Mouse (Mus musculus) stomach, embryonic 14.5 days (tissue): ENCODE data around the gene Rpl11. TPM values are rescaled to one million over a fixed set of nuclear protein-coding genes. Genes with fewer than 3 reads are reported as not detected.
"Not testable (repeated sequence)": the region's sequence is repeated elsewhere in the genome, so short reads cannot be mapped to it uniquely, and the experiment has no call there.

Experiments
- ATAC-seq: fragments of 200-750 bp; cut with Nextera tagmentation; 2 replicates; pipeline ENCODE4 v1.8.0; 2017; ENCODE audit warnings: low read depth, moderate TSS enrichment; ENCODE audit not compliant: insufficient number of reproducible peaks, insufficient read depth, low FRiP score
- H3K27ac ChIP-seq: fragments of 300-500 bp; sonication (generic); 2 replicates; pipeline ENCODE4 v1.5.1; 2014; ENCODE audit warnings: mild to moderate bottlenecking, low read length, moderate library complexity, mixed read lengths
- H3K27me3 ChIP-seq: fragments of 300-500 bp; sonication (generic); 2 replicates; pipeline ENCODE4 v1.6.1; 2014; ENCODE audit warnings: low read length, control low read depth, mixed read lengths; ENCODE audit not compliant: control insufficient read depth, insufficient read depth
- H3K36me3 ChIP-seq: fragments of 300-500 bp; sonication (generic); 2 replicates; pipeline ENCODE4 v1.6.1; 2014; ENCODE audit warnings: mild to moderate bottlenecking, control low read depth, low read length, moderate library complexity, mixed read lengths; ENCODE audit not compliant: control insufficient read depth, insufficient read depth
- H3K4me1 ChIP-seq: fragments of 300-500 bp; sonication (generic); 2 replicates; pipeline ENCODE4 v1.6.1; 2014; ENCODE audit warnings: low read length, control low read depth, mixed read lengths; ENCODE audit not compliant: control insufficient read depth, insufficient read depth
- H3K4me2 ChIP-seq: fragments of 300-500 bp; sonication (generic); replicated peaks from 2 replicates; pipeline ENCODE4 v1.6.1; 2014; ENCODE audit warnings: low read depth, low read length, control low read depth
- H3K4me3 ChIP-seq: fragments of 300-500 bp; sonication (generic); 2 replicates; pipeline ENCODE4 v1.5.1; 2014; ENCODE audit warnings: low read depth, low read length, control low read depth
- H3K9ac ChIP-seq: fragments of 300-500 bp; sonication (generic); replicated peaks from 2 replicates; pipeline ENCODE4 v1.6.1; 2014; ENCODE audit warnings: low read depth, mild to moderate bottlenecking, control low read depth, low read length, moderate library complexity, mixed read lengths
- H3K9me3 ChIP-seq: fragments of 300-500 bp; sonication (generic); 2 replicates; pipeline ENCODE4 v1.6.1; 2016; ENCODE audit warnings: low read depth, low read length, control low read depth; ENCODE audit not compliant: control insufficient read depth
- WGBS: fragments of 180-500 bp; shearing (Covaris S2); extraction: QIAGEN DNeasy Blood & Tissue Kit; methylation state at CpG from one replicate; pipeline ENCODE4 v1.1.7; 2014; 5-methylcytosine and 5-hydroxymethylcytosine counted together
- polyA plus RNA-seq: library from polyadenylated mRNA; unstranded; fragments of >200 nt; fragmentation: Nextera tagmentation; extraction: Ambion mirVana; gene quantifications from 2 replicates; pipeline ENCODE4 v1.2.1, GENCODE M21; 2014

Rpl11 gene
- polyA plus RNA-seq, 1 experiment from 2014 or later = 533 TPM

GRCm38 (mm10) chr4:136078649-136079048 is 25.4 kb upstream of the Rpl11 start:
- no peak for ATAC-seq
- Histone ChIP-seq H3K9me3 (no peaks in the 10 kb centered on the region), H3K36me3 (no peaks in the 10 kb centered on the region), H3K4me2 (no peak overlapping the region), H3K4me3 (no peak overlapping the region), H3K4me1 (no peaks in the 10 kb centered on the region; the same call in 1 of the 2 replicates), H3K27ac (no peak overlapping the region), H3K27me3 (peaks cover 21% of the 10 kb centered on the region; the same call in 1 of the 2 replicates), H3K9ac (no peak overlapping the region)
- 11% methylated on average over 2 of the region's 2 CpGs for WGBS

GRCm38 (mm10) chr4:136076776-136077538 is 23.7 kb upstream of the Rpl11 start:
- Histone ChIP-seq H3K27me3 (peaks cover 18% of the 10 kb centered on the region; the same call in 1 of the 2 replicates), H3K4me3 (no peak overlapping the region), H3K36me3 (no peaks in the 10 kb centered on the region), H3K9ac (no peak overlapping the region), H3K4me1 (no peaks in the 10 kb centered on the region; the same call in 1 of the 2 replicates), H3K9me3 (no peaks in the 10 kb centered on the region), H3K4me2 (no peak overlapping the region), H3K27ac (no peak overlapping the region)
- no peak for ATAC-seq
- WGBS = 68% methylated on average over 15 of the region's 15 CpGs

- no peaks in the 10 kb centered on the region for H3K27me3 ChIP-seq
- peak; percentile 64; the same call in 1 of the 2 replicates for ATAC-seq
- H3K4me2 ChIP-seq = 0 out of 2 replicates have a peak overlapping the region, but pooled peaks have one; percentile 6
- H3K4me1 ChIP-seq = no peaks in the 10 kb centered on the region
- H3K9me3 ChIP-seq = no peaks in the 10 kb centered on the region
- H3K9ac ChIP-seq = no peak overlapping the region
- H3K27ac ChIP-seq = no peak overlapping the region
- no peaks in the 10 kb centered on the region for H3K36me3 ChIP-seq
- H3K4me3 ChIP-seq = no peak overlapping the region
- WGBS = 6% methylated on average over 15 of the region's 15 CpGs
These were observed 18.0 kb upstream of the Rpl11 start for GRCm38 (mm10) chr4:136071178-136071714.

- H3K4me3 ChIP-seq = no peak overlapping the region
- no peaks in the 10 kb centered on the region for H3K36me3 ChIP-seq
- H3K27me3 ChIP-seq = no peaks in the 10 kb centered on the region
- no peak overlapping the region for H3K27ac ChIP-seq
- no peak for ATAC-seq
- 60% methylated on average over 6 of the region's 6 CpGs for WGBS
- H3K9me3 ChIP-seq = no peaks in the 10 kb centered on the region
- H3K9ac ChIP-seq = no peak overlapping the region
- H3K4me1 ChIP-seq = no peaks in the 10 kb centered on the region
- 0 out of 2 replicates have a peak overlapping the region, but pooled peaks have one; percentile 6 for H3K4me2 ChIP-seq
These were observed 17.4 kb upstream of the Rpl11 start for GRCm38 (mm10) chr4:136070592-136070991.

- H3K9ac ChIP-seq = no peak overlapping the region
- WGBS = 3% methylated on average over 18 of the region's 18 CpGs
- no peaks in the 10 kb centered on the region for H3K27me3 ChIP-seq
- no peak overlapping the region for H3K27ac ChIP-seq
- H3K36me3 ChIP-seq = no peaks in the 10 kb centered on the region
- H3K4me1 ChIP-seq = no peaks in the 10 kb centered on the region
- H3K9me3 ChIP-seq = no peaks in the 10 kb centered on the region
- H3K4me3 ChIP-seq = no peak overlapping the region
- peak; percentile 56; the same call in 1 of the 2 replicates for ATAC-seq
- H3K4me2 ChIP-seq = no peak overlapping the region
These were observed 16.7 kb upstream of the Rpl11 start for GRCm38 (mm10) chr4:136069954-136070353.

GRCm38 (mm10) chr4:136069313-136069712 is 16.1 kb upstream of the Rpl11 start:
- Histone ChIP-seq H3K27ac (no peak overlapping the region), H3K4me2 (no peak overlapping the region), H3K9me3 (no peaks in the 10 kb centered on the region), H3K27me3 (no peaks in the 10 kb centered on the region), H3K9ac (no peak overlapping the region), H3K4me1 (no peaks in the 10 kb centered on the region), H3K36me3 (no peaks in the 10 kb centered on the region), H3K4me3 (no peak overlapping the region)
- WGBS = 61% methylated on average over 4 of the region's 4 CpGs
- no peak for ATAC-seq

- Histone ChIP-seq H3K27me3 (no peaks in the 10 kb centered on the region), H3K4me2 (no peak overlapping the region), H3K36me3 (no peaks in the 10 kb centered on the region), H3K9ac (no peak overlapping the region), H3K27ac (no peak overlapping the region), H3K4me1 (no peaks in the 10 kb centered on the region), H3K4me3 (no peak overlapping the region), H3K9me3 (no peaks in the 10 kb centered on the region)
- 88% methylated on average over 4 of the region's 4 CpGs for WGBS
- no peak for ATAC-seq
These were observed 9.9 kb upstream of the Rpl11 start for GRCm38 (mm10) chr4:136063143-136063542.

- whole genome bisulfite sequencing = 70% methylated on average over 9 of the region's 9 CpGs
- ATAC-seq, H3K9ac ChIP-seq: not testable (repeated sequence)
These were observed 6.7 kb upstream of the Rpl11 start for GRCm38 (mm10) chr4:136059800-136060488.

More at GRCm38 (mm10) chr4:136059800-136060488, 6.7 kb upstream of the Rpl11 start:
- H3K9me3 ChIP-seq, H3K27ac ChIP-seq, H3K4me1 ChIP-seq, H3K36me3 ChIP-seq, H3K4me2 ChIP-seq, H3K4me3 ChIP-seq, H3K27me3 ChIP-seq: not testable (repeated sequence)
